Mouse (Mus musculus): ENCODE measurements around the gene Cdh15. TPM values are rescaled to one million over a fixed set of nuclear protein-coding genes. Genes with fewer than 3 reads are reported as not detected.
A peak's percentile ranks its signal among the peaks of the same experiment; 100 is the strongest.

Gene Cdh15
- total and polyA plus RNA-seq, 2 experiments from 2014 or later, result 1.8 to 3.5 TPM

GRCm38 (mm10) chr8:122845662-122846061 lies 2.1 kb upstream of the Cdh15 start:
- H3K4me1 ChIP-seq (ENCODE audit: insufficient read depth, low read length), result no peaks in the 10 kb centered on the region
- H3K27ac ChIP-seq (ENCODE audit: low read depth, low read length), result no peak overlapping the region
- H3K4me3 ChIP-seq (ENCODE audit: low read depth, low read length), result no peak overlapping the region
- no peaks in the 10 kb centered on the region for H3K27me3 ChIP-seq (ENCODE audit: insufficient read depth, low read length)
- no peaks in the 10 kb centered on the region for H3K36me3 ChIP-seq (ENCODE audit: insufficient read depth, low read length)
- peak; percentile 40 for DNase-seq (ENCODE audit: low spot score)
- H3K9ac ChIP-seq (replicated peaks; ENCODE audit: low read length, poor library complexity, severe bottlenecking), result no peak overlapping the region
- WGBS, result 84% methylated on average over 4 of the region's 4 CpGs
- H3K9me3 ChIP-seq (ENCODE audit: low read length), result no peaks in the 10 kb centered on the region
- no peak overlapping the region for H3K4me2 ChIP-seq (ENCODE audit: low read depth, low read length, poor library complexity, severe bottlenecking)
- ATAC-seq (ENCODE audit: low FRiP score), result no peak
- TF ChIP-seq CTCF (IDR thresholded peaks at IDR 0.05), result no peak

DNA sequence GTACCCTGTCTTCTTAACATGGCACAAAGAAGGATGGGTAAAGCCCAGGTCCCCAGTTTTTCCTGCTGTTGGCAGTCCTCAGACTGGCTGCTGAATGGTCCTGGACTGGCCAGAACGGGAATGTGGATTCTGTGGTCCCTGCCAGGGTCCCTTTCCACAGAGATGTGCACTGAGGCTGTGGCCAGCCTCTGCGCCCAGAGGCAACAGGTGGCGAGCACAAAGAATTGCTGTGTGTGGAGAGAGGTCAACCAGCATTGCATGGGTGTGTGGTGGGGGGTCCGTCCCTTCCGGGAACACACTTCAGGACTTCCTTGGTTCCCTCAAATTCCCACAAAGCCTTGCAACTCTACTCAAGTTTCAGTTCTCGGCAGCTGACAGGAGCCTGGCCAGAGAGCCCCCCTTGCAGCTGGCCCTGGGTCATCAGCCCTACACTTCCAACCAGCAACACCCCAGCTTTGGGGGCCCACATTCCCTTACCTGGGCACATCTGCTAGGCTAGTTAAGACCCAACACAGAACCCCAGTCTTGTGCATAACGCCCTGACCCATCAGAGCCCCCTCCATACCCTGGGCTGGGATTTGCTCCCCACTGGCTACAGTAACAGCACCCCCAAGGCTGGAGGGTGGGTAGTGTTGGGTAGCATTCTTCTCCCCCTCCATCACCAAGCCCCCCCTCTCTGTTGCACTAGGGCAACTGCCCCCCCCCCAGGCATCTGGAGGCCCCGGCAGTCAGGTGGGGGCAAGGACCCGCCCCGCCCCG lies 1.6 kb downstream of the Cdh15 start:
- 73% methylated on average over 11 of the region's 11 CpGs for WGBS

DNA sequence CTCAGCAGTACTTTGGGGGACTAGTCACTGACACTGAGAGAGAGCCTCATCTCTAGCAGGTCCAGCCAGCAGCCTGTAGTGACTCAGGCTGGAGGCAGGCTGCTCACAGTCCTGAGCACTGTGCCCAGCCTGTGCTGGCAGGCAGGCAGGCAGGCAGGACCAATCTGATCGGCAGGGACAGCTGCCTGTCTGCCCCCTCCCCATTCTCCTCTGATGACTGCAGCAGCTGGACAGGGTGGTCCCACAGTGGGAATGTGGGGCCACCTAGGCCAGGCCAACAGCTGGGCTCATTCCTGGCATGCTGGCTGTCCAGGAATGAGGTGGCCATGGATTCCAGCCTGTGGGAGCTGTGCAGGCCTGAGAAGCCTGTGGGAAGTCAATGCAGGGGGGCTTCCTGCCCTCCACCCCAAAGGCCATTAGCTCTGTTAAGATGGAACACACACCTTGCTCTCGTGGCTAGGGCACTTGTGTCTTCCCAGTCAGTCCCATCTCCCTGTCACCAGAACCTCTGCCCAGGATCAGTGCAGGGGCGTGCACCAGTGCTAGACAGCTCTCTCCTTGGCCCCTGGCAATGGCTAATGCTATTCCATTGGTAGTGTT lies 3.0 kb downstream of the Cdh15 start:
- Histone ChIP-seq H3K36me3 (ENCODE audit: insufficient read depth, low read length) (no peaks in the 10 kb centered on the region), H3K9me3 (ENCODE audit: low read length) (no peaks in the 10 kb centered on the region), H3K9ac (replicated peaks; ENCODE audit: low read length, poor library complexity, severe bottlenecking) (no peak overlapping the region), H3K27ac (ENCODE audit: low read depth, low read length) (no peak overlapping the region), H3K4me2 (ENCODE audit: low read depth, low read length, poor library complexity, severe bottlenecking) (no peak overlapping the region), H3K4me3 (ENCODE audit: low read depth, low read length) (no peak overlapping the region), H3K4me1 (ENCODE audit: insufficient read depth, low read length) (0 out of 2 replicates have a peak, but pooled peaks cover 6% of the 10 kb centered on the region), H3K27me3 (ENCODE audit: insufficient read depth, low read length) (peaks cover 4% of the 10 kb centered on the region; the same call in 1 of the 2 replicates)
- WGBS, result 54% methylated on average over 3 of the region's 3 CpGs
- no peak for TF ChIP-seq CTCF (IDR thresholded peaks at IDR 0.05)
- no peak for DNase-seq (ENCODE audit: low spot score)
- ATAC-seq (ENCODE audit: low FRiP score), result no peak

More for the DNA sequence above, 1.6 kb downstream of the Cdh15 start:
- Histone ChIP-seq H3K4me2 (ENCODE audit: low read depth, low read length, poor library complexity, severe bottlenecking) (no peak overlapping the region), H3K27me3 (ENCODE audit: insufficient read depth, low read length) (peaks cover 1% of the 10 kb centered on the region; the same call in 1 of the 2 replicates), H3K9ac (replicated peaks; ENCODE audit: low read length, poor library complexity, severe bottlenecking) (no peak overlapping the region), H3K9me3 (ENCODE audit: low read length) (no peaks in the 10 kb centered on the region), H3K4me3 (ENCODE audit: low read depth, low read length) (no peak overlapping the region), H3K27ac (ENCODE audit: low read depth, low read length) (no peak overlapping the region), H3K36me3 (ENCODE audit: insufficient read depth, low read length) (no peaks in the 10 kb centered on the region), H3K4me1 (ENCODE audit: insufficient read depth, low read length) (0 out of 2 replicates have a peak, but pooled peaks cover 6% of the 10 kb centered on the region)
- no peak for TF ChIP-seq CTCF (IDR thresholded peaks at IDR 0.05)
- DNase-seq (ENCODE audit: low spot score) (no peak), ATAC-seq (ENCODE audit: low FRiP score) (no peak)

DNA sequence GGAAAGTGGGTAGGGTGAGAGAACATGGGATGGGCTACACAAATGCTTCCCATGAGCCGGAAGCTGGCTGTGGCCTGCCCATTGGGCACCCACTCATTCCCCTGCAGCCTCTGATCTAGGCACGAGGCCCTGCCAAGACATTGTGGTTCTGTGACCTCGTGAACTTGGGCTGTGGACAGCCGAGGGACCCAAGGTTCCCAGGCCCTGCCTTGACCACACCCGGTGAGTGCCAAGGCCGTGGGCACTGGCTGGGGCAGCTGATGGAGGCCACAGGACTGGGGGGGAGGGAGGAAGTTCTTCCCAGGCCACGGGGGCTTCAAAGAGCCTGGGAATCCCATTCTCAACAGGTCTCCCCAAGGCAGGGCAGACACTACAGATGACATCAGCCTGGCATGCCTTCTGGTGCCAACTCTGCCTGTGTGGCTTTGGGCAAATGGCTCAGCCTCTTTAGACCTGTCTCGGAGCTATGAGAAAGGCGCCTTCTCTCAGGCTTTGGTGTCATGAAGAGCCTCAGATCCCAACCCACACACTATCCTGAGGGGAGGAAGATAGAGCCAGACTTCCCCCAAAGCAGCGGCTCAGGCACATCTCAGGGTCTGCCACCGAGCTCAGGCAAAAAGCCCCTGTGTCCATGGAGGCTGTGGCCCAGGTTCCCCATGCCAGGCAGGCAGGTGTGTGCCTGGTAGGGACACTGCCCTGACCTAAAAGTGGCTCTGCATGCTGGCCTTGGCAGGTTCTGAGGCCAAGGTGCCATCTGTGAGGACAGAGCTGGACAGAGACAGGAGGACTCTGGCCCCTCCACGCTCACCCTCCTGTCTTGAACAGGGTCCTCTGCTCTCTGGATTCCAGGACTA lies 4.2 kb downstream of the Cdh15 start:
- Histone ChIP-seq H3K36me3 (ENCODE audit: insufficient read depth, low read length) (no peaks in the 10 kb centered on the region), H3K27ac (ENCODE audit: low read depth, low read length) (no peak overlapping the region), H3K9me3 (ENCODE audit: low read length) (no peaks in the 10 kb centered on the region), H3K4me2 (ENCODE audit: low read depth, low read length, poor library complexity, severe bottlenecking) (no peak overlapping the region), H3K4me1 (ENCODE audit: insufficient read depth, low read length) (0 out of 2 replicates have a peak, but pooled peaks cover 6% of the 10 kb centered on the region), H3K9ac (replicated peaks; ENCODE audit: low read length, poor library complexity, severe bottlenecking) (no peak overlapping the region), H3K4me3 (ENCODE audit: low read depth, low read length) (no peak overlapping the region), H3K27me3 (ENCODE audit: insufficient read depth, low read length) (peaks cover 4% of the 10 kb centered on the region; the same call in 1 of the 2 replicates)
- DNase-seq (ENCODE audit: low spot score), result no peak
- ATAC-seq (ENCODE audit: low FRiP score), result no peak
- WGBS, result 84% methylated on average over 12 of the region's 12 CpGs
- no peak for TF ChIP-seq CTCF (IDR thresholded peaks at IDR 0.05)

DNA sequence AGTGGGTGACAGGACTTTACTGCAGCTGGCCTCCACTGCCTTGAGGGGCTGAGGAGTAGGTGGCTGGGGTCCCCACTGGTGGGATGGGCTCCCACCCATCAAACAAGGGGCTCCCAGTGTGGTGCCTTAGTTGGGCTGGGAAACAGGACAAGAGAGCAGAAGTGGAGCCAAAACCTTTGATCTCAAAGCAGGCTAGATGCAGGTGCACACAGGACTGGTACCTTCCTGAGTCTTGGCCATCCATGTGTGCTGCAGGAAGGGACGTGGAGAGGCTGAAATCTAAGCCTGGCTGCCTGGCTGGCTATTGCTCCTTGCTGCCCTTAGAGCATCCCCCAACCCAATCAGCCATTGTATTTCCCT lies 4.8 kb downstream of the Cdh15 start:
- no peaks in the 10 kb centered on the region for H3K9me3 ChIP-seq (ENCODE audit: low read length)
- H3K27ac ChIP-seq (ENCODE audit: low read depth, low read length), result no peak overlapping the region
- peaks cover 4% of the 10 kb centered on the region; the same call in 1 of the 2 replicates for H3K27me3 ChIP-seq (ENCODE audit: insufficient read depth, low read length)
- no peaks in the 10 kb centered on the region for H3K36me3 ChIP-seq (ENCODE audit: insufficient read depth, low read length)
- no peak overlapping the region for H3K4me3 ChIP-seq (ENCODE audit: low read depth, low read length)
- WGBS, result 60% methylated on average over 1 of the region's 1 CpGs
- DNase-seq (ENCODE audit: low spot score) (no peak), ATAC-seq (ENCODE audit: low FRiP score) (no peak)
- TF ChIP-seq CTCF (IDR thresholded peaks at IDR 0.05), result no peak
- 0 out of 2 replicates have a peak, but pooled peaks cover 6% of the 10 kb centered on the region for H3K4me1 ChIP-seq (ENCODE audit: insufficient read depth, low read length)
- no peak overlapping the region for H3K4me2 ChIP-seq (ENCODE audit: low read depth, low read length, poor library complexity, severe bottlenecking)
- H3K9ac ChIP-seq (replicated peaks; ENCODE audit: low read length, poor library complexity, severe bottlenecking), result no peak overlapping the region
